Mouse (Mus musculus) neural tube, embryonic 11.5 days (tissue): ENCODE data around the gene Xylt1. TPM values are rescaled to one million over a fixed set of nuclear protein-coding genes. Genes with fewer than 3 reads are reported as not detected.

Experiments used
- ATAC-seq: fragments of 200-750 bp; cut with Nextera tagmentation; 2 replicates; pipeline ENCODE4 v1.8.0; 2017; ENCODE audit warnings: moderate number of reproducible peaks, mild to moderate bottlenecking, moderate TSS enrichment, moderate library complexity; ENCODE audit not compliant: insufficient read depth, low FRiP score, low TSS enrichment
- DNase-seq: peaks from one replicate; pipeline ENCODE4 v3.0.0-alpha.2; 2015; ENCODE audit warnings: low spot score
- H3K27ac ChIP-seq: fragments of 300-500 bp; sonication (generic); 2 replicates; pipeline ENCODE4 v1.5.1; 2014; ENCODE audit warnings: low read depth, mild to moderate bottlenecking, low read length
- H3K27me3 ChIP-seq: fragments of 300-500 bp; sonication (generic); 2 replicates; pipeline ENCODE4 v1.6.1; 2014; ENCODE audit warnings: mild to moderate bottlenecking, low read length, mixed read lengths; ENCODE audit not compliant: control insufficient read depth, insufficient read depth
- H3K36me3 ChIP-seq: fragments of 300-500 bp; sonication (generic); 2 replicates; pipeline ENCODE4 v1.6.1; 2014; ENCODE audit warnings: mild to moderate bottlenecking, low read length, moderate library complexity, mixed read lengths; ENCODE audit not compliant: control insufficient read depth, insufficient read depth
- H3K4me1 ChIP-seq: fragments of 300-500 bp; sonication (generic); 2 replicates; pipeline ENCODE4 v1.6.1; 2014; ENCODE audit warnings: low read length, mixed read lengths; ENCODE audit not compliant: control insufficient read depth, insufficient read depth
- H3K4me2 ChIP-seq: fragments of 300-500 bp; sonication (generic); 2 replicates; pipeline ENCODE4 v1.6.1; 2014; ENCODE audit warnings: low read depth, mild to moderate bottlenecking, moderate library complexity
- H3K4me3 ChIP-seq: fragments of 300-500 bp; sonication (generic); 2 replicates; pipeline ENCODE4 v1.5.1; 2014; ENCODE audit warnings: low read depth, low read length
- H3K9ac ChIP-seq: fragments of 300-500 bp; sonication (generic); 2 replicates; pipeline ENCODE4 v1.6.1; 2014; ENCODE audit warnings: mild to moderate bottlenecking, low read length
- H3K9me3 ChIP-seq: fragments of 300-500 bp; sonication (generic); 2 replicates; pipeline ENCODE4 v1.6.1; 2016; ENCODE audit warnings: low read length; ENCODE audit not compliant: control insufficient read depth
- WGBS: fragments of 180-500 bp; shearing (Covaris S2); extraction: QIAGEN DNeasy Blood & Tissue Kit; methylation state at CpG from one replicate; pipeline ENCODE4 v1.1.7; 2014; 5-methylcytosine and 5-hydroxymethylcytosine counted together
- polyA plus RNA-seq: library from polyadenylated mRNA; unstranded; fragments of >200 nt; fragmentation: Nextera tagmentation; extraction: Ambion mirVana; gene quantifications from 2 replicates; pipeline ENCODE4 v1.2.1, GENCODE M21; 2014

Xylt1 gene
- polyA plus RNA-seq, 1 experiment from 2014 or later: 1.6 TPM

DNA sequence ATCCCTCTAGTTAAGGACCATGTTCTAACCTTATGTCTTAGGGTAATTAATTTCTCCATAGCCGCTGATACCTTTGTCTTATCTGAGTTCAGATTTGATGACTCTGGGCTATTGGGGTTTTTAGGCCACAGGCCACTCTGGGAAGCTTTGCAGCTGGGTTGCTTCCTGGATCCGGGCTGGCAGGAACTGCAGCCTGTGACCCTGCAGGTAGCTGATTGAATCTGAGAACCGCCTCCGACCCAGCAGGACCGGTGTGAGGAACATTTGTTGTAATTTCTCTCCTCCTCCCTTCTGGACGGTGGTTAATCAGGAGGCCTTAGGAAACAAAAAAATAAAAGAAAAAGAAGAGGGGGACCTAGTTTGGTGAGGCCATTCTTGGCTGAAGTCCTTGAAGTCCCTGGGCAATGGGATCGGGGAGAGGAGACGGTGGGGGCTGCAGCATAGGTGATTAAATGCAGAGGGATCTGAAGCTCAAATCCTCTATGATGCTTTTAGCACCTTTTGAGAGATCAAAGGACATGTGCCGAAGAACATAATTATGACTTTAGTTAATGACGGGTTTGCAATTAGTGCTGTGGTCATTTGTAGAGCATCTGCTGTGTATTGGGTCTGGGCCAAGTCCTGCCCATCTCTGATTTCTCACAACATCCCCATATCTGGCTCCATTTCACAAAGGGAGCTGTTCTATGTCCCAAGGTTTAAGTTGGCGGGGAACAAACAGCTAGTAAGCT lies 40.2 kb downstream of the Xylt1 start:
- ATAC-seq: no peak
- H3K4me3 ChIP-seq: no peak overlapping the region
- no peaks in the 10 kb centered on the region for H3K9me3 ChIP-seq
- no peak overlapping the region for H3K4me2 ChIP-seq
- 44% methylated on average over 11 of the region's 11 CpGs for WGBS
- H3K9ac ChIP-seq: no peak overlapping the region
- no peak overlapping the region for H3K27ac ChIP-seq
- no peak for DNase-seq
- no peaks in the 10 kb centered on the region for H3K36me3 ChIP-seq
- H3K4me1 ChIP-seq: no peaks in the 10 kb centered on the region
- no peaks in the 10 kb centered on the region for H3K27me3 ChIP-seq

DNA sequence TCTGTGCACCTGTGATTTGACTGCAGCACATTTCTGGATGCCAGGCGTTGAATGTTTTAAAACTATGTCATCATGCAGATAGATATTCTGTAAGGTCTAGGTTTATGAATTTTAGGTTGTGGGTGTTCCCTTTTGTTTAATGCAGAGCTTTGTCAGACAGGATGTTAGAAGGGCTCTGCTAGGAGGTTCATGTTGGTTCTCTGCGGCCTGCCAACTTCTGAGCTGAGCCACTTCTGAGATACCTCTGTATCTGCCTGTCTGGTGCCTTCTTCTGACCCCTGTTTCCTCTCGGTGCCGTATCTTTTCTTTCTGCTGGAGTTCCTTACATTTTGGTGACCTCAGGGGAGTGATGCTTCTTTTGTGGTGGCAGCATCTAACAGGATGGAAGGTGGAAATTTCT lies 44.1 kb downstream of the Xylt1 start:
- no peak overlapping the region for H3K4me3 ChIP-seq
- no peak overlapping the region for H3K4me2 ChIP-seq
- no peaks in the 10 kb centered on the region for H3K27me3 ChIP-seq
- H3K9ac ChIP-seq: no peak overlapping the region
- no peaks in the 10 kb centered on the region for H3K4me1 ChIP-seq
- no peaks in the 10 kb centered on the region for H3K9me3 ChIP-seq
- no peak for ATAC-seq
- H3K36me3 ChIP-seq: no peaks in the 10 kb centered on the region
- no peak overlapping the region for H3K27ac ChIP-seq
- 90% methylated on average over 4 of the region's 4 CpGs for WGBS
- no peak for DNase-seq

DNA sequence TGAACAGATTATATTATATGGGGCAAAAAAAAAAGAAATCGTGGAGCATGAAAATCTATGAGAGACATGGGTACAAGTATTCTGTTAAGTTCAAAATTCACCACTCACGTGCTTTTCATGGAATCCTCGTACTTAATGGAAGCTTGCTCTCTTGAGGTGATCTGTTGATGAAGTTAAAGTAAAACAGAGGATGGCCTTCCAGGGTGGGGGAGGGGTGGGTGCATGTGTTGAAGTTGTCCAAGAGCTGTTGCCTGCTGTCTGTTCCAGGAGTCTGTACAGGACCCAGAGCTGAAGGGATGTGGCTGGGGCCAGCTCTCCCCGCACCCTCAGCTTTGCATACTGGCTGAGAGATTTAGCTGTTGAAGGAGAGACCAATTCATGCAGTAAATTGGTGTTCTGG lies 45.6 kb downstream of the Xylt1 start:
- ATAC-seq (no peak), DNase-seq (no peak)
- no peak overlapping the region for H3K4me3 ChIP-seq
- H3K27ac ChIP-seq: no peak overlapping the region
- no peaks in the 10 kb centered on the region for H3K36me3 ChIP-seq
- no peaks in the 10 kb centered on the region for H3K4me1 ChIP-seq
- H3K27me3 ChIP-seq: no peaks in the 10 kb centered on the region
- no peak overlapping the region for H3K9ac ChIP-seq
- no peak overlapping the region for H3K4me2 ChIP-seq
- no peaks in the 10 kb centered on the region for H3K9me3 ChIP-seq
- 86% methylated on average over 4 of the region's 4 CpGs for WGBS

- Histone ChIP-seq H3K9ac (no peak overlapping the region), H3K4me3 (no peak overlapping the region), H3K36me3 (no peaks in the 10 kb centered on the region), H3K4me2 (no peak overlapping the region), H3K9me3 (no peaks in the 10 kb centered on the region), H3K4me1 (no peaks in the 10 kb centered on the region), H3K27ac (no peak overlapping the region), H3K27me3 (no peaks in the 10 kb centered on the region)
- 59% methylated on average over 8 of the region's 8 CpGs for whole genome bisulfite sequencing
- ATAC-seq (no peak), DNase-seq (peak; percentile 42)
Observed at GRCm38 (mm10) chr7:117428690-117429224, 48.0 kb downstream of the Xylt1 start.

DNA sequence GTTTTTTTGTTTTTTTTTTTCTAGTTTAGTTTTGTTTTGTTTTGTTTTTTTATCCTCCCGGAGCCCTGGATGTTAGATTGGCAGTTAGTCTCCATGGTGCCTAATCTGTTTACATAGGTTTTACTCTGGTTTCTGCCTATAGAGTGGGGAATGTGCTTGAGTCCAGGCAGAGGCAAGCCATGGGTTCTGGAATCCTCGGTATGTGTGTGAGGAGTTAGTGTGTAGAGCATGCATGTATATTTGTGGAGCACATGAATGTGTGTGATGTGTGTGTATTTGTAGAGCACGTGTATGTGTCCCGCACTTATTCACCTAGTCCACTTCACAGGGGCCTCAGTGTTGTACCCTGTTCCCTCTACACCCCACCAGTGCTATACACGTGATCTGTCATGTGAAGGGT lies 48.7 kb downstream of the Xylt1 start:
- ATAC-seq (no peak), DNase-seq (no peak)
- 87% methylated on average over 5 of the region's 5 CpGs for WGBS

DNA sequence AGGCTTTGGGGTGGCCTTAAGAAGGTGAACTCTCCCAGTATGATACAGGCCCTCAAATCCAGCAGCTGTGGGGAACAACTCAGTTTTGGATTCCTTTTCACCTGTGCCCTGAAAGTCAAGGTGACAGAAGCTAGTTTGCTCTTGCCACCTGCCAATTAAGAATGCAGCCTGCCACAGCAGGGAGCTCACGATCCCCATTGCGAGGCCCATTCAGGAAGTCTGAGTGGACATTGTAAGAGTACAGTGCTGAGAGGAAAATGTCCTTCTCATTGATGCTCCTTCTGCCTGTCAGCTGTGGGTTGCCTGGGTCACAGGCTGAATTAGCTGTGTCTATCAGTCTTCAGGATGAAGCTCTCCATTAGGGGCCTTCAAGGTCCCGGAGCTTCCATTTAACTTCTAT lies 49.1 kb downstream of the Xylt1 start:
- Histone ChIP-seq H3K36me3 (no peaks in the 10 kb centered on the region), H3K4me1 (no peaks in the 10 kb centered on the region), H3K4me2 (no peak overlapping the region), H3K4me3 (no peak overlapping the region), H3K27me3 (no peaks in the 10 kb centered on the region), H3K9ac (no peak overlapping the region), H3K9me3 (no peaks in the 10 kb centered on the region), H3K27ac (no peak overlapping the region)
- no peak for ATAC-seq
- no peak for DNase-seq
- WGBS: 75% methylated on average over 3 of the region's 3 CpGs

More for the DNA sequence above, 48.7 kb downstream of the Xylt1 start:
- Histone ChIP-seq H3K9ac (no peak overlapping the region), H3K4me2 (no peak overlapping the region), H3K27ac (no peak overlapping the region), H3K27me3 (no peaks in the 10 kb centered on the region), H3K4me3 (no peak overlapping the region), H3K9me3 (no peaks in the 10 kb centered on the region), H3K4me1 (no peaks in the 10 kb centered on the region), H3K36me3 (no peaks in the 10 kb centered on the region)

DNA sequence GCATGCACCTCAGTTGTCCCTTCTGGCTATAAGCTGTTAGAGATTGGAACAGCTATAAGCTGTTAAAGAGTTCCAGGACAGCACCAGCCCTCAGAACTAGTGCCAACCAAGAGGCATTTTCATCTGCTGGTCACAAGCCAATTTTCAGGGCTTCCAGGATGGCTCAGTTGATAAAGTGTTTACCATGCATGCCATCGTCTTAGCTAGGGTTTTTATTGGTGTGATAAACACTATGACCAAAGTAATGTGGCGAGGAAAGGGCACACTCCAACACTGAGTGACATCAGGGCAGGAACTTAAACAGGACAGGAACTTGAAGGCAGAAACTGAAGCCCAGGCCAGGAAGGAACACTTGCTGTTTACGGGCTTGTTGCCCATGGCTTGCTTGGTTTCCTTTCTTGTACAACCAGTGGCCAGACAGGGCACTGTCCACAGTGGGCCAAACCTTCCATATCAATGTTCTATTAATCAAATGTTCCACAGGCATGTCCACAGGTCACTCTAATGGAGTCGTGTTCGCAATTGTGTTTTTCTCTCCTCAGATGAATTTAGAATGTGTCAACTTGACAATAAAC lies 49.7 kb downstream of the Xylt1 start:
- no peaks in the 10 kb centered on the region for H3K27me3 ChIP-seq
- no peak overlapping the region for H3K4me3 ChIP-seq
- H3K27ac ChIP-seq: no peak overlapping the region
- H3K36me3 ChIP-seq: no peaks in the 10 kb centered on the region
- no peaks in the 10 kb centered on the region for H3K9me3 ChIP-seq
- no peak overlapping the region for H3K4me2 ChIP-seq
- whole genome bisulfite sequencing: 82% methylated on average over 5 of the region's 5 CpGs
- ATAC-seq (no peak), DNase-seq (no peak)
- H3K9ac ChIP-seq: no peak overlapping the region
- H3K4me1 ChIP-seq: no peaks in the 10 kb centered on the region

DNA sequence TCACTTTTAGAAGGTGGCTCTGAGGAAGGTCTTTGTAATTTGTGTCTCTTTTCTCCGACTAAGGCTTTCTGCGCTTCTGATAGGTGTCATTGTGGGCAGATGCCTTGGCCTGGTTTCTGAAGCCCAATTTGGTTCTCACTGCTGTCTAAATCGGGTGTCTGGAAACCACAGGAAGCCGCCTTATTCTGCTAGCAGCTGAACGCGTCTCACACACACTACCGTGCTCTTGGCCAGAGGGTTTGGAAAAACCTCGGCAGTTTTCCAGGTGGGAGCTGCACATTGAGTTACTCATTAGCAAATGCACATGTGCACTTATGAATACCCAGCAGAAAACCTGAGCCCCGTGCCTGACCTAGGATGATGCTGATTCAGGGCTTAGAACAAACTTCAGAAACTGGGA lies 52.9 kb downstream of the Xylt1 start:
- no peak overlapping the region for H3K27ac ChIP-seq
- WGBS: 79% methylated on average over 9 of the region's 9 CpGs

DNA sequence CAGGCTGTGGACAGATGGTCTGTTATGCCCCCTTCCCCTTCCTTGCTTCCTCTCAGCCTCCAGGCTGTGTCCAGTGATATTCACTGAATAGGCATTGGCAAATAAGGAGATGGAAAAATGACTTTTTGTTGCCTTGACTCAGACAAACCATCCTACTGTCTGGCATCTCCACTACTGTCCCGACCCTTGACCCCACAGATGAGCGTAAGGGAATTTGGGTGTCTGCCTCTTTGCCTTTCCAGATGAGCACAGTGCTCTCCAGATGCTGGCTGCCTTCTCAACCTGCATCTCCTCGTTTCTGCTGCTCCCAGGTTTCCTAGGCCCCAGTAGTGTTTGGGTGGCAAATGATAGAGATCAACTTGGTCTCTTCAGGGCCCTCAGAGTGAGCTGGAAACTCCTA lies 54.3 kb downstream of the Xylt1 start:
- Histone ChIP-seq H3K9me3 (no peaks in the 10 kb centered on the region), H3K9ac (no peak overlapping the region), H3K4me2 (no peak overlapping the region), H3K4me1 (no peaks in the 10 kb centered on the region), H3K27me3 (no peaks in the 10 kb centered on the region), H3K36me3 (no peaks in the 10 kb centered on the region), H3K27ac (no peak overlapping the region), H3K4me3 (no peak overlapping the region)
- ATAC-seq (no peak), DNase-seq (no peak)
- WGBS: 70% methylated on average over 3 of the region's 3 CpGs

More for the DNA sequence above, 52.9 kb downstream of the Xylt1 start:
- no peak for DNase-seq
- ATAC-seq: no peak
- no peaks in the 10 kb centered on the region for H3K9me3 ChIP-seq
- H3K4me2 ChIP-seq: no peak overlapping the region
- no peak overlapping the region for H3K9ac ChIP-seq
- no peaks in the 10 kb centered on the region for H3K4me1 ChIP-seq
- H3K27me3 ChIP-seq: no peaks in the 10 kb centered on the region
- no peaks in the 10 kb centered on the region for H3K36me3 ChIP-seq
- H3K4me3 ChIP-seq: no peak overlapping the region
